17 mouse cellular contexts compared by ENCODE assay signal in genomic region chr1:184938106-184938505, GRCm38 (mm10). TPM values are rescaled to one million over a fixed set of nuclear protein-coding genes. Genes with fewer than 3 reads are reported as not detected.
"Had no signal": no experiment of that assay in that cellular context is flagged by ENCODE, and none has a peak within 500 bp of the region (broad histone marks: within the 10 kb centered on the region; RNA-seq: fewer than 3 reads in every experiment).

No protein-coding gene starts in this region.

- H3K4me3 ChIP-seq: limb, embryonic 10.5 days; liver, embryonic 15.5 days; megakaryocyte, embryonic 14.5 days; midbrain, embryonic 12.5 days; neural tube, embryonic 13.5 days had no signal

- H3K36me3 ChIP-seq: liver, embryonic 15.5 days had no signal

- H3K27ac ChIP-seq: limb, embryonic 10.5 days; liver, embryonic 15.5 days; midbrain, embryonic 12.5 days; neural tube, embryonic 13.5 days had no signal

- H3K27me3 ChIP-seq: liver, embryonic 15.5 days; midbrain, embryonic 12.5 days; neural tube, embryonic 13.5 days had no signal

- ATAC-seq: inflammation-experienced regulatory T-cells, adult 6 months; intestine, postnatal 0 days; lung, postnatal 0 days; midbrain, embryonic 16.5 days had no signal

- H3K4me1 ChIP-seq: limb, embryonic 10.5 days; megakaryocyte, embryonic 14.5 days; midbrain, embryonic 12.5 days; neural tube, embryonic 13.5 days had no signal

- DNase-seq: lung, adult 2 months; lung, postnatal 4 days; retina, postnatal 1 day; right cerebral cortex, postnatal 4 days; spleen, adult 18-20 months; thymus, adult 18-20 months; thymus, postnatal 14 days had no signal

- H3K4me2 ChIP-seq: liver, embryonic 11.5 days; liver, embryonic 15.5 days; midbrain, embryonic 12.5 days; neural tube, embryonic 13.5 days had no signal

- H3K9ac ChIP-seq: liver, embryonic 15.5 days; midbrain, embryonic 12.5 days; neural tube, embryonic 13.5 days had no signal

- H3K9me3 ChIP-seq: limb, embryonic 10.5 days; liver, embryonic 15.5 days; midbrain, embryonic 12.5 days; neural tube, embryonic 13.5 days had no signal

RNA-seq across cellular contexts. Expression of gene C130074G19Rik, which starts 55.1 kb away (rescaled TPM):
- polyA plus RNA-seq: inflammation-experienced regulatory T-cells, adult 6 months had no signal
